Mouse (Mus musculus): ENCODE results near the gene Ier5.

The Ier5 gene

DNA sequence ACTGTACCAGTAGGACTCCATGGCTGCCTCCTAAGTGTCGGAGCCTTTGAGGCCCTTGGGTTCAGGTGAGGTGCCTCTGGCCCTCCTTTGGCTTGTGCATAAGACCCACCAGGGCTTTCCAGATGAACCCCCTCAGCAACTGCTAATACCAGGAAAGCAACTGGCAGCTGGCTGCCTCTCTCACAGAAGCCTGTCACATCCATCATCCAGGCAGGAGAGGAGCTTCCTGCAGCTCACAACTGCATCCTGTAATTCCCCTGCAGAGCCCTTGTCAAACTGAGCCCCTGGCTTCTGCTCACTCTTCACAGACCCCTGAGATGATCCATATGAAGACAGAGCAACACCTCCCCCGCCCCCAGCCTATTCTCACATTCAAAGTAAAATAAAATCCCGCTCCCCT, 21.8 kb downstream of the Ier5 start:
- no peak for DNase-seq (ENCODE audit: low read depth, low spot score)

DNA sequence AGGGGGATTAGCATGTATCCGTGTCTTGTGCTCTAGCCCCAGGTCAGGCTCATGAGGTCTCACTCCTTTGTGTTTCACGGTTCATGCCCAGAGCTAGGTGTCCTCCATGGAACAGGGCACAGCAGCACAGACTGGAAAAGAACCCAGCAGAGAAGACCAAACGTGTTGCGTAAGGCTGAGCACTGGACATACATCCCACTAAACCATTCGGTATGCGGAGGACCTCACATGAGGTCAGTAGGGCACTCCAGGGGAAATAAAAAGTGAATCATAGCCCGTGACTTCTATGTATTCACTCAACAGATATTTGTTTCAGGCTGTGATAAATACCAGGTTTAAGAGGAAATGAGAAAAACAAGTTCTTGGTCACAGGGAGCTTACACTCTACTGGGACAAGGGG, 23.6 kb downstream of the Ier5 start:
- DNase-seq (ENCODE audit: low read depth, low spot score) = no peak

DNA sequence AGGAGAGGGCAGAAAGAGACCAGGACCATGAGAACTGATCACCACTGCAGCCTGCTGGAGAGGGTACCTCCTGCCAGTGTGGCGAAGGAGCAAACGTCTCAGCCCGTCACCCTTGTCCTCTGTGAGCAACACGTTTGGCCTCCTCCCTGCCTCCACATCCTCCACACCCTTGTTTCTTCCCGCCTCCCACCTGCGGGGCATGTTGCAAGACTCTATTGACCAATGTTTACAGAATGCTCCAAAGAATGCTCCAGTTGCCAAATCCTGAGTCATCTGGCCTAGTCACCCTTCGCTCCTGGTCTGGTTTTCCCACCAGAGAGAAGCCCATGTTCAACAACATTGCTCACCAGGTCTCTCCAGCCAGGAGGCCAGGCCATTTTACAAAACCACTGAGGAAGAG, 24.6 kb downstream of the Ier5 start:
- no peak for DNase-seq (ENCODE audit: low read depth, low spot score)

DNA sequence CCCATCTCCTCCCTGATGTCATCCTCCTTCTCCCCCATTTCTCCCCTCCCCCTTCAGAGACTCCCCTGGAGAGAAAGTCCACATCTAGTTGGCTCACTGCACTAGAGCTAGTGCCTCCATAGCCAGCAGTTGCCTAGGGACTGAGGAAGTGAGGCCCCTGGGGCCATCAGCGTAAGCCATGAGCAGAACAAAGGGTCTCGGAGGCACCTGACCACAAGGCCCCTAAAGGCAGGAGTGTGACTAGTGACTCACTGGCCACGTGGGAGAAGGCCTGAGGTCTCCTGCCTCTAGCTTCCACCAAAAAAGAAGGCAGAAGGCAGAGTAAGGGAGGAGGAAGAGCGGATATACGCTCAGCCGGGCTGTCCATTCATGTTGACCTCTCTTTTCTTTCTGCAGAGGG, 25.5 kb downstream of the Ier5 start:
- no peak for DNase-seq (ENCODE audit: low read depth, low spot score)

DNA sequence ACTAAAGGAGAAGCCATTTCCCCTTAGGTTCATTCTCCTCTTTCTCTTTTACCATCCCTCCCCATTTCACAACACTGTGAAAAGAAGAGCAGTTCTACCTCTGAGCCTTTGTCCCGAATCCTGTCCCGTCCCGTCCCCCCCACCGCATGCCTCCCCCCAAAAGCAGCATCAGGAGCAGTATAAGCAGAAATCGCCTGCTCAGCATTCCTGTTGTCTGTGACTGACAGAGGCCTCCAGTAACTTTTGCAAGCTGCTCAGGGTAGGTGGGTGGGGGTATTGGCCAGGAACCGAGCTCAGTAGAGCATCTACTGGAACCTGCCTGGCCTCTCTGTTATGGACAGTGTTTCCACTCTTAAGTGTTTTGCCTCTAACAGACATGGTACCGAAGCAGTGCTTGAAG, 26.3 kb downstream of the Ier5 start:
- DNase-seq (ENCODE audit: low read depth, low spot score) = no peak

DNA sequence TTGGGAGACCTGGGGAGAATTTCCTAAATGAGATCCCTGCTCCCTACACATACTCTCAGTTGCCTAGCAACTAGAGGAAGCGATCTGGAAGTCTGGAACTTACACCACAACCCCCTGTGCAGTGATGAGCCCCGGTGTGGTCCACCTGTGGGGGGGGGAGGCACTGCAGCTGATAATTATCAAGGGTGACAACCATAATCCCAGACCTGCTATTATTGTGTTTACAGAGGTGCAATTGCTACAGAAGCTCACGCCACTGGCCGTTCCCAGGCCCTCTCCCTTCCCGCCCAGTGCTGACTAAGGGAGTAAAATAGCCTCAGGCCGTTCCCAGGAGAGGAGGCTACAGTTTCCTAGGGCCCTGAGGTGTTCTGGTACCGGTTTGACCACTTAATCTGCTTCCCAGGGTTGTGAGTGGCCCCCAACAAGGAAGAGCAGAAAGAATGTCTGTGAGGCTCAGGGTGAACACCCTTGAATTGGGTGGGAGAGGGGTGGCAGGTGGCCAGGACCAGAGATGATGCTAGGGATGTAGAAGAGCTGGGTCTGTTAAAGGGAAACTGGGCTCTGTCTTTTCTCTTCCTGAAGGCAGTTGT, 28.1 kb downstream of the Ier5 start:
- DNase-seq (ENCODE audit: low read depth, low spot score) = no peak

DNA sequence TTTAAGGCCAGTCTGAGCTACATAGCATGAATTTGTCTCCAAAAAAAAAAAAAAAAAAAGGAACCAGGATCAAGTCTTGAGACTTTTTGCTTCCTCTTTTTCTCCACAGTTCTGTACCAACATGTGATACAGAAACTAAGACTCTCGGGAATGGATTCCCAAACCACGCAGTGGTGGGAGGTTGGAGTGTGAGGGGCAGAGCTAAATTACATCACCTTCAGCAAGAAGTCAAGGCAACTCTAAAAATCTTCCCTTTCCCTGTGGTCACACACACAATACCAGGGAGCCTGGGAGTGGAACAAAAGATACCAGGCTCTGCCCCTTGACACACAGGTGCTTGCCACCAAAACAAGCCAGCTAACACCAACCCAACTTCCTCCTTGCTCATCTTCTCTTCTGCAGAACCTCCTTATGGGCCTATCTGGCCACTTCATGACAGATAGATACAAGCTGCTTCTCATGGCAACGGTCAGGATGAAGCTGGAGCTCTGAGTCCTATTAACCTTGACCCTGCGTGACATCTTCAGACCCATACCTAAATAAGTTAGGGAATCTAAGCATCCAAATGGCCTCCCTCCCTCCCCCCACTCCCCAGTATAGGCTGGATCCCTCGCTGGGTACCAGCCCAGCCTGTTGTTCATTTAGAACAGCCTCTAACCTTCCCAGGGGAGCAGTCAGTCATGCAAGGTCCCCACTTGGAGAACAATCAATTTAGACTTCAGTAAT, 28.7 kb downstream of the Ier5 start:
- no peak for DNase-seq (ENCODE audit: low read depth, low spot score)

DNA sequence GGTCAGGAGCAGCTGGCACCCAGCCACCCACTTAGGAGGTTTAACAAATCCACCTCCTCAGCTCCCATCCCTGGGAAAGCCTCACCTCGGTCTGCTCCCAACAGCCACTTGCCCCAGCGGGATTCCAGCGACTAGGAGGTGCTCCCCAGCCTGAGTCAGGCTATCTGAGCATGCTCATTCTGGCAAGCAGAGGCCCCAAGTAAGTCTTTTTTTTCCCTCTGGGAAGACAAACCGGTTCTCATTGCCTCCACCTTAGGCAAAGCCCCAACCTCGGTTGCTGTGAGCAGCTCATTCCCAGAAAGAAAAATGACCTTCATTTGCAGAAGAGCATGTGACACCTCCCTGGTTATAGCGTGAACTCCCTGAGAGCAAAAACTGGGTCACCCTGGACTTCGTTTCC, 29.7 kb downstream of the Ier5 start:
- DNase-seq (ENCODE audit: low read depth, low spot score) = no peak

DNA sequence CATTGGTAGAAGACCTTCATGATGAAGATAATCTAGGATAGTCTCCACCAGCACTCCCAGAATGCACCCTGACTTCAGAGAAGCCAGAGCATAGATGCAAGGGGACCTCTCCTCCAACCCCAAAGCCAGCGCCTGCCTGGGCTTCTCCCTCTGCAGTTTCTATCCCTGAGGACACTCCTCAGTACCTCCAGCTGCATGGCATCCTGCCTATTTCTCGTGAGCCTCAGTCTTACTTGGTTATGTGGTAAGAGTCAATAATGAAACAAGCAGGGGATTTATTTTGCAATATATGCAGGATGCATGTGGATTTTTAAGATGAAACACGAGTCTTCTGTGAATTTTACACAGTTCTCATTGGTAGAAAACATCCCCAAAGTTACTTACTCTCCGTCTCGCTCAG, 33.2 kb downstream of the Ier5 start:
- no peak for DNase-seq (ENCODE audit: low read depth, low spot score)

DNA sequence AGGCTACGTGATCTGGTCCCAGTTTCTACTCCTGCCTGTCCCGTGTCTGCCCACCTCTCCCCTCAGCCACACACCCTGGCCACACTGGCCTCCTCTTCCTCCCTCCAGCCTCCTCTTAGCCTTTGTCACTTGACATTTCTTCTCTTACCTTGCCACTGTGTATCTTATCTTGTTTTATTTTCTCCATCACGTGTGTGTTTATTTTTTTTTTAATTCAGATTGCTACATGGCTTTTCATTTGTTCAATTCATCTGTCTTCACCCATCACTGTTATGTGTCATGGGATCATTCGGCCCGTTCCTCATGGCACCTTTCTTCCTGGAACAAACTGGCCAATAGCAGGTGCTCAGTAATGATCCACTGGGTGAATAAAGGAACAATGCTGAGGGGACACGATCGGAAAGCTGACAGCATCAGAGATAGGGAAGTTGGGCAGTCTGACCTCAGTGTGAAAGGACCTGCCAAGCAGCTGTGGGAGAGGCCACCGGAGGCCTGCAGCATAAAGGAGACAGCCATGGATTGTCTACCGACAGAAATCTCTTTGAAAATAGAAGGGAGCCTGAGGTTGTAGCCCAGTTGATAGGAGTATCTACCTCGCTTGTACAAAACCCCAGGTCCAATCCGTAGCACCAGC, 34.3 kb downstream of the Ier5 start:
- no peak for DNase-seq (ENCODE audit: low read depth, low spot score)

DNA sequence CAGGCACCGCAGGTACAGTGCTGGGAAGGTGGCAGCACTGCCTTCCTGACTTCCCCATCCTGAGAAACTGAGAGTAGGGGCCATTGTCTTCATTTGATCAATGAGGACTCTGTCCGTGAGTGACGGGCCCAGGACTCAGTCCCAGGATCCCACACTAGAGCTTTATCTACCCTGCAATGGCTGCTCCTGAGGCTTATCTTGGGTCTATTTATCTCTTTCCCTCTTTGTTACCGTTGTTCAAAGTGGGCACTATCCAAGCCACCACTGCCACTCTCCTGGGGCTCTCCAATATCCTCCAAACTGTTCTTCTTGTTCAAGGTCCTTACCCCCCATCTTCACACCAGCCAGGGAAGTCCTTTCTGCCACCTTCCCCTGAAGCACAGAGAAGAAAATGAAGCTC, 34.8 kb downstream of the Ier5 start:
- no peak for DNase-seq (ENCODE audit: low read depth, low spot score)

DNA sequence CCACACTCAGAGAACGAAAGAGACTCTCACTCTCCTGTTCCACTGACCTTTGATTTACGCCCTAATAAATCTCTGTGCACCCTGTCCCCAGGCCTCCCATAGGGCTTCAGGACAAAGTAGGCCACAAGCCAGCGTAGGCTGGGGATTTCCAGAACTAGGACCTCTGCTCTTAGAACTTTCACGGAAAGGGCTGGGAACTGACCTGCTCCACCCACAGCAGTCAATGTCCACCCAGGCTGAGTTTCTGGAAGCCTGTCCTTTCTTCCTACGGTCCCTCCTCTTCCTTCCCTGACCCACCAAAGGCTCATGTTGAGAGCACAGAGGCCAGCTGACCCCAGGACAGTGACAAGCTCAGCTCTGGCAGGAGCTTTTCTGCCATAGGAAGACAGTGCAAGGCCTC, 35.3 kb downstream of the Ier5 start:
- no peak for DNase-seq (ENCODE audit: low read depth, low spot score)

DNA sequence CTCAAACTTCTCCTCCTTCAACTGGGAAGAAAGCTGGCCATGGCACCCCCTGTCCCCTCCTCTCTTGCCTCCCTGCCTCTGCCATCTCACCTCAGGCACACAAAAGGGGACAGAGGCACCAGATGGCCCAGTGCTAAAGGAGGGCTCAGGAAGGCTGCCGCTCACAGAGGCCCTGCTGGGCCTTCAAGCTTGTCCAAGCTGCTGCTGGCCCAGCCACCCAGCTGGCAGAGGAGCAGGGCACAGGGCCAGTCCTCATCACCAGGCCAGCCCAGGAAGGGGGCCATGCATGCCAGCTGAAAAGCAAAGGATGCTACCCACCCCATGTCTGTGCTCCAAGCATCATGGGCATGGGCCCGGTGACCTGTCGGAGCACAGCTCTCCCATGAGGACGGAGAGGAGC, 36.5 kb downstream of the Ier5 start:
- DNase-seq (ENCODE audit: low read depth, low spot score) = no peak

DNA sequence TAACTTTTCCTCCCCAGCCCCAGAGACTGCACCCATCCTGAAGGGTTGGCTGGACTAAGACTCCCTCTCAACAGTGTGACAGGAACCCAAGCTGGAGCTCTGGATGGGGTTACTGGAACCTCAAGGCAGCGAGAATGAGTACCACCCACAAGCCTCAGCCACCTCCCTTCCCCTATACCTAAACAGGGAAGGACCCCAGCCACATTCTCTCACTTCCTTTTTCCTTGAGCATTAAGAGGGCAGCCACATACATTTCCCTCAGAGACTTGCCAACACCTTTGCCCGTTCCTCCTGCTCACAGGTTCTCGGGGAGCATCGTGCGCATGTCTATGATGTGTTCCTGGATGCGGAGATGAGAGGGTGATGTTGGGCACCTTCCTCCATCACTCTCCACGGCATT, 37.4 kb downstream of the Ier5 start:
- DNase-seq (ENCODE audit: low read depth, low spot score) = no peak

DNA sequence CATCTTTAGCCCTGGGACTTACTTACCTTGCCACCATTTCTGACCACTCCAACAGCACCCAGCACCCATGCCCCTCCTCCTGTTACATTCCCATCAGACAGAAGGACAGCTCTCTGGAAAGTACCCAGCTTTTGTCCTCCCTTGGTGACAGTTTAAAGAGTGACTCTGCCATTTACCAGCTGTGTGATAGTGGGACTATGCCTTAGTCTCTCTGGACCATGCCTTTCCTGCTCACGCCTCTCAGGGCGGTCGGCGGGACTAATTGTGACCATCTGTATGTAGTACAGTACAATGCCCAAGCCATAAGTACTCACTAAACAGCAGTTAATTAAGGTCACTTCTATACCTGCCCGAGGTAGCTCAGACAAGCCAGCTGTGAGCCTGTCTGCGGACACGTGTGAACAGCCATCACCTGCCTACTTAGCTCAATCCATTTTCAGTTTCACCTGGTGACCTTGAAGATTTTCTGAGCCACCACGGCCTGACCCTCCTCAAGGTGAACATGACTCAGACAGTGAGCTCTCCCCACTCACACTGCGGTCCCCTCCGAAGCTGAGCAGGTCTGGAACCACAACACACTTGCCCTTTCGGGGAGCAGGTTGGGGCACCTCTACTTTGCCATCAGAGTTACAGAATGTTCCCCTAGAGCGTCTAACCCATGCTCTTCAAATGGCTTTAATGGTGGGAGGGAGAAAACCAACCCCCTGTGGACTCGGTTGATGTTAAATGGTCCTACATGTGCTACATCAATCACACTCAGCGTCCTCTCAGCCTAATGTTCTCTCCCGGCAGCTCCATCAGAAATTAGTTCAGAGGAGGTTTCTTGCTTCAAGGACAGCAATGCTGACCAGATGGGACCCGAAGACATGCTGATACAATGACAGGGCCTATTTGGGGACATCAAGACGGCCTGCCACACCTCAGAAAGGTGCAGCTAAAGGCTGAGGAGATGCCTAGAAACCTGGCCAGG, 38.3 kb downstream of the Ier5 start:
- no peak for DNase-seq (ENCODE audit: low read depth, low spot score)

DNA sequence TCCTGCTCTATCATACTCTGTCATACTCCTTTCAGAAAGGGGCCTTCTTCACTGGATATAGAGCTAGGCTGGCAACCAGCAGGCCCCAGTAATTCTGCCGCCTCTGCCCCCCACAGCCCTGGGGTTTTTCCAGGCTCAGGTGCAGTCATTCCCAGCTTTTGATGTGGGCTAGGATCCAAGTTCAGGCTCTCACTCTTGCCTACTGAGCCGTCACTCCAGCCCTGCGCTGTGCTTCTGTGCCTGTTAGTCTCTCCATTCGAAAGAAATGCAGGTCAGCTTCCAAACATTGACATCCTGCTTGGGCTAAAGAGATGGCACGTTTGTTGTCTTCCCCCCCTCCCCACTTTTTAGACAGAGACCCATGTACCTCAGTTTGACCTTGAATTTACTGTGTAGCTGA, 39.2 kb downstream of the Ier5 start:
- no peak for DNase-seq (ENCODE audit: low read depth, low spot score)

DNA sequence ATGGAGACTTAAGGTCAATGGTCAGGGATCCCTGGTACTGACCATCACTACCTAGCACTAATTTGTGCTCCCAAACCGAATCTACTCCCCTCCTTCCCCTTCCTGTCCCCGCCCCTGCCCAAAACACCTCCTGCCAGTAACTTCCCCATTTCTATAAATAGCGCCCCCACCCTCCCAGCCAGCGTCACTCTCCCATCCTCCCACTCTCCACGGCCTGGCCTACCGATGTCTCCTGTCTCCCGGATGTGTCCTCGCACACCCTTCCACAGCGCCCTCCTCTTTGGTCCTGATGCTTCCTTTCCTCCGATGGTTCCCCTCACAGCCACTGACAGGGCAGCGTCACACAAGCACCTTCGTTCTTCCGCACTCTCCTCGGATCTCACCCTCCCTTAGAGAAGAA, 39.9 kb downstream of the Ier5 start:
- no peak for DNase-seq (ENCODE audit: low read depth, low spot score)

DNA sequence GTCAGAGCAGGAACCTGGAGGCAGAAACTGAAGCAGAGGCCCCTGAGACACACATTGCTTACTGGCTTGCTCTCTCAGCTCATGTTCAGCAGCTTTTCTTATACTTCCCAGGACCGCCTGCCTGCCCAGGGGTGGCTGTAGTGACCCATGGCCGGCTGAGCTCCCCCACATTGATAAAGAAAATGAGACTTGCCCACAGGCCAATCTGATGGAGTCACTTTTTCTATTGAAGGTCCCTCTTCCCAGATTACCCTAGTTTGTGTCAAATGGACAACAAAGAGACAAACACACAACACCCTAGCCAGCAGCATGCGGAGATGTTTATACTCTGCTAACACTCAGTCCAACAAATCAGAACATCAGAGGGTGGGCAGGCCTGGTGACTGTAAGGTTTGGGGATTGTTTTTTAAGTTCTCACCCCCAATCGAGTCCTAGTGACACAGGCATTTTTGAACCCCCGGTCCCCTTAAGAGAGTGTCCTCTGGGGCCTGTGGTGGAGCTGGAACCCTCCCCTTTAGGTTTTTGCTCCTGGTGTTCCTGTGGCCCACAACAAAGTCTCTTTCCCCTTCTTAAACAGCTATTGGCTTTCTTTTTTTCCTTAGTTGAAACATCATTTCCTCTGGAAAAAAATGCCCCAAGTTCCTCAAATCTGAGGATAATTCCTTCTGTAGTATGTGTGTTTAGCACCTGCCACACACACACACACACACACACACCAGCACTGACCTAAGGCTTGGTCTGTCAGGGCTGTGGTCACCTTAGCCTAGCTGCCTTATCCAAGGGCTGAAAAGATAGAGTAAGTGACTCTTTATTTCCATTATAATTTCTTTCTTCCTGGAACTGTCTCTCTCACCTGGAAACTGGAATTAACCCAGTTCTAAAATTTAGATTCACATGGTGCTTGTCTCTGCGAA, 41.1 kb downstream of the Ier5 start:
- DNase-seq (ENCODE audit: low read depth, low spot score) = no peak

DNA sequence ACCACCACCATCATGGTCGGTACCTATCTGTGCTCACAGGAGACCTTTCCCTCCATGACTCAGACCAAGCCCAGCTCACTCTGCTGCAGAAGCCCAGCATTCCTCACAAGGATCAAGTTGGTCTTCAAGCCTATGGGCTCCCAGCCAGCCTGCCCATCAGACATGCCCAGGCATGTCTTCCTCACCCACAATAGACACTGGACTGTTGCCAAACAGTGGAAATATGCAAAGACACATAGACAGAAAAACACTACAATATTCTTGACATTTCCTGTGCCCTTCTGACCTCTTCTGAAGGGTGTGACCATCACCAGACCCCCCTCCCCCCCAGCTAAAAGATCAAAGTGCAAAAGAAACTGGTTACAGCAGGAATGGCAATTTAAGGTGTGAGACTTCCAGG, 43.3 kb downstream of the Ier5 start:
- DNase-seq (ENCODE audit: low read depth, low spot score) = no peak

DNA sequence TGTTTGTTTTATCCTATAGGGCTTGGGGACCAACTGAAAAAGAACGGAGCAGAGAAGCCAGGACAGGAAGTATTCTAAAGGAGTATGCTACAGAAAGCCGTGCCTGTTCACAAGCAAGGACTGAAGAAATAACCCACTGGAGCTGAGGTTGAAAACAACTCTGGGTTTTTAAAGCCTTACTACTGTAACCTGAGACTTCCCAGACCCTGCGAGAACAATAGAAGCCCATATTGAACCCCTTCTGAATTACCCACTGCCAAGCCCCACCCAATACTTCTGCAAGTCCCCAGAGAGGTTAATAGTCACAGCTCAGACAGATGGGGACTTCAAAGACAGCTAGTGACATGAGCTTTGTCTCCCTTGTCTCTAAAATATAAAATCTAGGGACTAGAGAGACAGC, 44.4 kb downstream of the Ier5 start:
- no peak for DNase-seq (ENCODE audit: low read depth, low spot score)

DNA sequence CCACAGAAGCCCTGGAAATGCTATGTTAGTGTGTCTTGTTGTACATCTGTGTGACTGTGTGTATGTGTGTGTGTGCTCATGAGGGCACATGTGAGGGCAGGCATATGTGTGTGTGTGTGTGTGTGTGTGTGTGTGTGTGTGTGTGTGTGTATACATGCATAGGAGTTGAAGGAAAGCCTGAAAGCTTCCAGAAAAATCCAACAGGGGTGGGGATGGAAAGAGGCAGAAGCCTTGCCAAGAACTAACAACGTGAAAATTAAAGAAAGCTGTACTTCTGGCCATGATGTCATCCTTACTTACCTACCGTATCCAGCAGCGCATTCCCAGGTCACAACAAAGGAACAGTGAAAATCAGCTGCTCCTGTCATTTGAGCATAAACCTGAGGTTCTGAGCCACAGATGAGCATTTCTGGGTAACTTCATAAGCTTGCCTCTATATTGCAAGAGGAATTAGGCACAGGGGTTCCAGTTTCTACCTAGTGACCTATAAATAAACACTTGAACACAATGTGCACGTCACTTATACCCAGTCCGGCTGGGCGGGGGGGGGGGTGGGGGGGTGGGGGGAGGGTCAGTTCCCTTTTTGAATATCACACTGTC, 45.0 kb downstream of the Ier5 start:
- DNase-seq (ENCODE audit: low read depth, low spot score) = no peak
